Mouse (Mus musculus) limb, embryonic 14.5 days (tissue): ENCODE data around the gene Gm266. TPM values are rescaled to one million over a fixed set of nuclear protein-coding genes. Genes with fewer than 3 reads are reported as not detected.

Source experiments
- ATAC-seq: fragments of 200-750 bp; cut with Nextera tagmentation; 2 replicates; pipeline ENCODE4 v1.8.0; 2017; ENCODE audit warnings: low read depth, moderate number of reproducible peaks, moderate TSS enrichment; ENCODE audit not compliant: low FRiP score
- DNase-seq: peaks from one replicate; pipeline ENCODE4 v3.0.0-alpha.2; 2015; ENCODE audit warnings: low spot score
- H3K27ac ChIP-seq: fragments of 300-500 bp; sonication (generic); replicated peaks from 2 replicates; pipeline ENCODE4 v1.5.1; 2014; ENCODE audit warnings: low read depth, mild to moderate bottlenecking, low read length, moderate library complexity, mixed read lengths
- H3K27me3 ChIP-seq: fragments of 300-500 bp; sonication (generic); 2 replicates; pipeline ENCODE4 v1.6.1; 2014; ENCODE audit warnings: low read length, mixed read lengths; ENCODE audit not compliant: control insufficient read depth, insufficient read depth
- H3K36me3 ChIP-seq: fragments of 300-500 bp; sonication (generic); 2 replicates; pipeline ENCODE4 v1.6.1; 2014; ENCODE audit warnings: mild to moderate bottlenecking, low read length, moderate library complexity, mixed read lengths; ENCODE audit not compliant: control insufficient read depth, insufficient read depth
- H3K4me1 ChIP-seq: fragments of 300-500 bp; sonication (generic); 2 replicates; pipeline ENCODE4 v1.6.1; 2014; ENCODE audit warnings: antibody characterized with exemption, low read length, mixed read lengths; ENCODE audit not compliant: control insufficient read depth, insufficient read depth
- H3K4me2 ChIP-seq: fragments of 300-500 bp; sonication (generic); replicated peaks from 2 replicates; pipeline ENCODE4 v1.6.1; 2014; ENCODE audit warnings: low read depth, mild to moderate bottlenecking, low read length, moderate library complexity; ENCODE audit not compliant: severe bottlenecking
- H3K4me3 ChIP-seq: fragments of 300-500 bp; sonication (generic); replicated peaks from 2 replicates; pipeline ENCODE4 v1.5.1; 2014; ENCODE audit warnings: low read length
- H3K9ac ChIP-seq: fragments of 300-500 bp; sonication (generic); 2 replicates; pipeline ENCODE4 v1.6.1; 2014; ENCODE audit warnings: mild to moderate bottlenecking, low read depth, low read length, moderate library complexity; ENCODE audit not compliant: severe bottlenecking
- H3K9me3 ChIP-seq: fragments of 300-500 bp; sonication (generic); 2 replicates; pipeline ENCODE4 v1.6.1; 2016; ENCODE audit warnings: low read length; ENCODE audit not compliant: control insufficient read depth
- POLR2A ChIP-seq: fragments of 200-500 bp; IDR thresholded peaks from 2 replicates; pipeline ENCODE4 v1.8.0; 2012; ENCODE audit warnings: inconsistent platforms, mild to moderate bottlenecking, moderate library complexity, borderline replicate concordance; ENCODE audit not compliant: insufficient read depth, insufficient read length; ENCODE audit errors: extremely low read depth
- WGBS: fragments of 180-500 bp; shearing (Covaris S2); extraction: QIAGEN DNeasy Blood & Tissue Kit; methylation state at CpG from one replicate; pipeline ENCODE4 v1.1.7; 2014; 5-methylcytosine and 5-hydroxymethylcytosine counted together
- polyA plus RNA-seq, 2 experiments: library from polyadenylated mRNA; depleted of rRNA in 1 of 2; stranded (reverse) in 1 of 2; unstranded in 1 of 2; fragments of >200 nt; fragmentation: Nextera tagmentation in 1 of 2; extraction: Ambion mirVana in 1 of 2; gene quantifications; 2 replicates each; pipeline versions ENCODE4 v1.2.1 to v1.2.3; 2012 to 2014

Gene Gm266
- polyA plus RNA-seq, 2 experiments, result 14.7 to 14.8 TPM

- Histone ChIP-seq H3K4me2 (no peak overlapping the region), H3K4me3 (no peak overlapping the region), H3K9me3 (no peaks in the 10 kb centered on the region), H3K27me3 (no peaks in the 10 kb centered on the region), H3K27ac (no peak overlapping the region), H3K36me3 (no peaks in the 10 kb centered on the region), H3K9ac (no peak overlapping the region), H3K4me1 (no peaks in the 10 kb centered on the region)
- no peak for TF ChIP-seq POLR2A
- WGBS, result 81% methylated on average over 3 of the region's 3 CpGs
- no peak for ATAC-seq
- no peak for DNase-seq
These were observed 39.3 kb upstream of the Gm266 start for GRCm38 (mm10) chr12:111524883-111525282.

DNA sequence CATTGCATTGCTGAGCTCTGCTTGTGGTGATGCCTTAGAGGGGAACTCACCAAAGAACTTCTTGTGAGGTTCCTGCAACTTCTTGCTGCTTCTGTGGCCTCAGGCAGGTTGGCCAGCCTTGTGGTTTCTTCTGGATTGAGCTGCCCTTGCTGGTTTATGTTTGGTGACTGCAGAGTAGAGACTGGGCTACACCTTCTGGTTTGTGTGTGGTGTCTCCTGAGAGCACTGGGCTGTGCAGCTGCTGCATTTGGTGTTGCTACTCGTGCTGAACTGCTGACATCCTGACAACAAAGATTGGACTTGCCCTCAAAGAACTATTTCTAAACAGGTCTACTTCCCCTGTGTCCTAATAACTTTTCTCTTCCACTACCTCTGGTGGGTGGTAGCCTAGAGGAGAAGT is 38.8 kb upstream of the Gm266 start:
- Histone ChIP-seq H3K36me3 (no peaks in the 10 kb centered on the region), H3K27ac (no peak overlapping the region), H3K4me1 (no peaks in the 10 kb centered on the region), H3K4me2 (no peak overlapping the region), H3K9ac (no peak overlapping the region), H3K9me3 (no peaks in the 10 kb centered on the region), H3K4me3 (no peak overlapping the region), H3K27me3 (no peaks in the 10 kb centered on the region)
- TF ChIP-seq POLR2A, result no peak
- DNase-seq, result no peak
- ATAC-seq, result no peak
- 64% methylated on average over 1 of the region's 1 CpGs for WGBS

- no peak for TF ChIP-seq POLR2A
- no peak for ATAC-seq
- Histone ChIP-seq H3K27me3 (no peaks in the 10 kb centered on the region), H3K27ac (no peak overlapping the region), H3K4me2 (no peak overlapping the region), H3K4me3 (no peak overlapping the region), H3K9me3 (no peaks in the 10 kb centered on the region), H3K4me1 (no peaks in the 10 kb centered on the region), H3K36me3 (no peaks in the 10 kb centered on the region), H3K9ac (no peak overlapping the region)
- DNase-seq, result no peak
- WGBS, result 81% methylated on average over 2 of the region's 2 CpGs
These were observed 35.4 kb upstream of the Gm266 start for GRCm38 (mm10) chr12:111520994-111521393.

DNA sequence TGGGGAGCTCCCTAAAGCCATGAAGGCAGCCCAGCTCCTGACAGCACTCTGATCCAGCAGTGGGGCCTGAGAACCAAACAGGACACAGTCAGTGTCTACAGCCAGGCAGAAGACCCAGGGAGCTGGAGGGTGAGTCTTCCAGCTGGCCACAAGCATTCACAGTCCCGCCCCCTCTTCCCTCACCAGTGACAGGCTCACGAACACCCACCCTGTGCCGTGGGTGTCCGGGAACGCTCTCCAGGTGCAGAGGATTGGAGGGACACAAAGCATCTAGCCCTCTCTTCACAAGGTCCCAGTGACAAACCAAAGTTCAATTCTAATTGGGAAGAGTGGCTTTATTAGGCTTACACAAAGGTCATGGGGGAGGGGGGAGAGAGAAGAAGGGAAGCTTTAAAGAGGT is 34.2 kb upstream of the Gm266 start:
- ATAC-seq (no peak), DNase-seq (no peak)
- no peaks in the 10 kb centered on the region for H3K27me3 ChIP-seq
- no peak for TF ChIP-seq POLR2A
- no peaks in the 10 kb centered on the region for H3K4me1 ChIP-seq
- 67% methylated on average over 5 of the region's 5 CpGs for WGBS
- no peaks in the 10 kb centered on the region for H3K9me3 ChIP-seq
- no peak overlapping the region for H3K27ac ChIP-seq
- H3K4me2 ChIP-seq, result no peak overlapping the region
- H3K4me3 ChIP-seq, result no peak overlapping the region
- H3K9ac ChIP-seq, result no peak overlapping the region
- no peaks in the 10 kb centered on the region for H3K36me3 ChIP-seq

GRCm38 (mm10) chr12:111518391-111518790 is 32.8 kb upstream of the Gm266 start:
- TF ChIP-seq POLR2A, result no peak
- H3K27me3 ChIP-seq, result no peaks in the 10 kb centered on the region
- ATAC-seq (no peak), DNase-seq (no peak)
- H3K4me2 ChIP-seq, result no peak overlapping the region
- H3K4me1 ChIP-seq, result no peaks in the 10 kb centered on the region
- no peak overlapping the region for H3K9ac ChIP-seq
- H3K9me3 ChIP-seq, result no peaks in the 10 kb centered on the region
- H3K27ac ChIP-seq, result no peak overlapping the region
- H3K4me3 ChIP-seq, result no peak overlapping the region
- H3K36me3 ChIP-seq, result no peaks in the 10 kb centered on the region
- WGBS, result 85% methylated on average over 9 of the region's 9 CpGs

DNA sequence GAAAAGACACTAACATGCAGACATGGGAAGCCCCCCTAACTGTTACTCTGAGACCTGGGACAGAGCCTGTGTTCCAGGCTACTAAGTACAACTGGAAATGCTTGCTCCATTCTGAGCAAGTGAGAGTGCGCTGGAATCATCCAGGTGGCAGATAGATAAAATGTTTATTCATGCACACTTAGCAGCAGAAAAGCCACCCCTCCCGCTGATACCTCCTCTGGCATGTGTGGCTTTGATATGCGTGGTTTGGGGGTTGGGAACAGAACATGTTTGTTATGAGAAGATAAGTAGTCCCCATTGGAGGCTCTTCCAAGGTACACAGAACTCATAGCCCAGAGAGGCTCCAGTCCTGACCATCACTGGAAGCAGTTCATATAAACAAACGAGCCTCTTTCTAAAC is 32.3 kb upstream of the Gm266 start:
- no peak overlapping the region for H3K27ac ChIP-seq
- no peaks in the 10 kb centered on the region for H3K27me3 ChIP-seq
- no peak for TF ChIP-seq POLR2A
- DNase-seq (no peak), ATAC-seq (no peak)
- H3K36me3 ChIP-seq, result no peaks in the 10 kb centered on the region
- 62% methylated on average over 4 of the region's 4 CpGs for WGBS
- H3K4me3 ChIP-seq, result no peak overlapping the region
- H3K4me2 ChIP-seq, result no peak overlapping the region
- H3K4me1 ChIP-seq, result no peaks in the 10 kb centered on the region
- no peak overlapping the region for H3K9ac ChIP-seq
- no peaks in the 10 kb centered on the region for H3K9me3 ChIP-seq
